In genomic region chr4:138327891-138328470, GRCm38 (mm10) we compare ENCODE assay signal across 8 mouse cellular contexts. TPM values are rescaled to one million over a fixed set of nuclear protein-coding genes. Genes with fewer than 3 reads are reported as not detected.
DNase-seq lines count a peak whose midpoint lies in the region; ATAC-seq lines count a peak whose summit lies in the region.
"Had no signal": no experiment of that assay in that cellular context is flagged by ENCODE, and none has a peak within 500 bp of the region (broad histone marks: within the 10 kb centered on the region; RNA-seq: fewer than 3 reads in every experiment).

No protein-coding gene starts in this region.

- WGBS in heart, embryonic 16.5 days, result 57% methylated on average over 7 of the region's 7 CpGs
- WGBS in liver, embryonic 16.5 days (ENCODE audit: insufficient replicate concordance), result 58% methylated on average over 7 of the region's 7 CpGs

- ATAC-seq in heart, embryonic 16.5 days (replicated peaks; ENCODE audit: extremely low read depth, insufficient read depth, low FRiP score), result no peak
- ATAC-seq in liver, embryonic 16.5 days (ENCODE audit: low read depth), result no peak

- DNase-seq in thymus, postnatal 0 days (ENCODE audit: low spot score), result peak; percentile 46
- DNase-seq in thymus, postnatal 14 days, result no peak
- DNase-seq in left cerebral cortex, adult 11 months (ENCODE audit: low spot score), result no peak
- no peak for DNase-seq in T-cell, adult 2 months (ENCODE audit: low spot score)
- DNase-seq in gastrocnemius, postnatal 4 days (ENCODE audit: low spot score in 2 of 2), result no peak
- DNase-seq: adrenal gland, postnatal 25 days had no signal

- peak overlapping the region; percentile 16 for H3K9ac ChIP-seq in heart, embryonic 16.5 days (ENCODE audit: low read length)
- peak overlapping the region; percentile 41 for H3K9ac ChIP-seq in liver, embryonic 16.5 days (ENCODE audit: low read depth, low read length)

- H3K27ac ChIP-seq in heart, embryonic 16.5 days (ENCODE audit: low read length), result peak overlapping the region; percentile 43
- H3K27ac ChIP-seq in liver, embryonic 16.5 days (ENCODE audit: low read length), result peak overlapping the region; percentile 69

- H3K36me3 ChIP-seq in heart, embryonic 16.5 days (ENCODE audit: control insufficient read depth, insufficient read depth), result no peaks in the 10 kb centered on the region
- no peaks in the 10 kb centered on the region for H3K36me3 ChIP-seq in liver, embryonic 16.5 days (ENCODE audit: control insufficient read depth, insufficient read depth)

- H3K4me3 ChIP-seq in heart, embryonic 16.5 days (ENCODE audit: low read length), result peak overlapping the region; percentile 36
- H3K4me3 ChIP-seq in liver, embryonic 16.5 days (ENCODE audit: low read depth, low read length), result peak overlapping the region; percentile 53

- no peaks in the 10 kb centered on the region; the same call in 1 of the 2 replicates for H3K9me3 ChIP-seq in heart, embryonic 16.5 days (replicated peaks; ENCODE audit: control insufficient read depth, low read length)
- H3K9me3 ChIP-seq in liver, embryonic 16.5 days (replicated peaks; ENCODE audit: control insufficient read depth, low read length), result no peaks in the 10 kb centered on the region

- H3K27me3 ChIP-seq in heart, embryonic 16.5 days (ENCODE audit: control insufficient read depth, insufficient read depth, low read length), result peaks cover 4% of the 10 kb centered on the region; the same call in 1 of the 2 replicates
- H3K27me3 ChIP-seq in liver, embryonic 16.5 days (ENCODE audit: control insufficient read depth, insufficient read depth, low read depth, low read length), result peaks cover 4% of the 10 kb centered on the region; the same call in 1 of the 2 replicates

- peak overlapping the region; percentile 53 for H3K4me2 ChIP-seq in heart, embryonic 16.5 days (ENCODE audit: low read depth, low read length)
- peak overlapping the region; percentile 40 for H3K4me2 ChIP-seq in liver, embryonic 16.5 days (ENCODE audit: low read depth, low read length)

- H3K4me1 ChIP-seq in heart, embryonic 16.5 days (ENCODE audit: control insufficient read depth, insufficient read depth, low read length), result peaks cover 21% of the 10 kb centered on the region
- H3K4me1 ChIP-seq in liver, embryonic 16.5 days (ENCODE audit: control insufficient read depth, low read depth, low read length), result peaks cover 13% of the 10 kb centered on the region

RNA-seq across cellular contexts. Expression of gene Pink1, which starts 1.9 kb away (rescaled TPM):
- 74.3 and 98.4 TPM in 2 replicates for polyA plus RNA-seq in thymus, postnatal 0 days (2015; fragmentation: Nextera tagmentation; extraction: Ambion mirVana)
- polyA plus RNA-seq in heart, embryonic 16.5 days (2015; fragmentation: Nextera tagmentation; extraction: Ambion mirVana), result 70.9 and 79.8 TPM in 2 replicates
- 32.8 and 39.6 TPM in 2 replicates for polyA plus RNA-seq in liver, embryonic 16.5 days (2015; fragmentation: Nextera tagmentation; extraction: Ambion mirVana)
- 100 to 1,000 TPM; 170 to 188 TPM for total RNA-seq in gastrocnemius, postnatal 4 days (2021)

RNA-seq across cellular contexts. Expression of gene Ddost, which starts 23.5 kb away (rescaled TPM):
- polyA plus RNA-seq in thymus, postnatal 0 days (2015; fragmentation: Nextera tagmentation; extraction: Ambion mirVana), result 196 and 200 TPM in 2 replicates
- polyA plus RNA-seq in heart, embryonic 16.5 days (2015; fragmentation: Nextera tagmentation; extraction: Ambion mirVana), result 247 and 263 TPM in 2 replicates
- 181 and 185 TPM in 2 replicates for polyA plus RNA-seq in liver, embryonic 16.5 days (2015; fragmentation: Nextera tagmentation; extraction: Ambion mirVana)
- total RNA-seq in gastrocnemius, postnatal 4 days (2021), result 100 to 1,000 TPM; 106 to 115 TPM

RNA-seq across cellular contexts. Expression of gene Cda, which starts 39.8 kb away (rescaled TPM):
- polyA plus RNA-seq in thymus, postnatal 0 days (2015; fragmentation: Nextera tagmentation; extraction: Ambion mirVana), result 0.36 and 0.55 TPM in 2 replicates
- 7.3 and 10.3 TPM in 2 replicates for polyA plus RNA-seq in heart, embryonic 16.5 days (2015; fragmentation: Nextera tagmentation; extraction: Ambion mirVana)
- polyA plus RNA-seq in liver, embryonic 16.5 days (2015; fragmentation: Nextera tagmentation; extraction: Ambion mirVana), result 4.6 and 5.7 TPM in 2 replicates
- 1 to 10 TPM; 2.1 to 2.4 TPM for total RNA-seq in gastrocnemius, postnatal 4 days (2021)
